ENCODE assay signal across 8 mouse cellular contexts in genomic region chr3:121426621-121427519, GRCm38 (mm10). TPM values are rescaled to one million over a fixed set of nuclear protein-coding genes. Genes with fewer than 3 reads are reported as not detected.
DNase-seq lines count a peak whose midpoint lies in the region; ATAC-seq and TF ChIP-seq lines count a peak whose summit lies in the region.

No protein-coding gene starts in this region.

- peak overlapping the region; percentile 87 for H3K4me2 ChIP-seq in forebrain, embryonic 12.5 days
- H3K4me2 ChIP-seq in heart, embryonic 16.5 days (ENCODE audit: low read depth, low read length) = peak overlapping the region; percentile 76
- H3K4me2 ChIP-seq in liver, postnatal 0 days (ENCODE audit: low read depth, low read length) = peak overlapping the region; percentile 78
- peak overlapping the region; percentile 92 for H3K4me2 ChIP-seq in neural tube, embryonic 15.5 days

- peak overlapping the region; percentile 99 for H3K27ac ChIP-seq in forebrain, embryonic 12.5 days
- peak overlapping the region; percentile 98 for H3K27ac ChIP-seq in heart, embryonic 16.5 days (ENCODE audit: low read length)
- peak overlapping the region; percentile 94 for H3K27ac ChIP-seq in liver, postnatal 0 days (ENCODE audit: low read depth)
- peak overlapping the region; percentile 97 for H3K27ac ChIP-seq in neural tube, embryonic 15.5 days (replicated peaks)

- peaks cover 66% of the 10 kb centered on the region for H3K4me1 ChIP-seq in E14TG2a.4 (replicated peaks; ENCODE audit: low read depth, low read length)
- peaks cover 40% of the 10 kb centered on the region for H3K4me1 ChIP-seq in forebrain, embryonic 12.5 days
- peaks cover 32% of the 10 kb centered on the region for H3K4me1 ChIP-seq in heart, embryonic 16.5 days (ENCODE audit: control insufficient read depth, insufficient read depth, low read length)
- peaks cover 9% of the 10 kb centered on the region for H3K4me1 ChIP-seq in liver, postnatal 0 days (ENCODE audit: insufficient read depth)
- peaks cover 40% of the 10 kb centered on the region for H3K4me1 ChIP-seq in neural tube, embryonic 15.5 days

- WGBS in forebrain, embryonic 12.5 days = under 1% methylated on average over 91 of the region's 93 CpGs
- WGBS in heart, embryonic 16.5 days = under 1% methylated on average over 92 of the region's 93 CpGs
- WGBS in liver, postnatal 0 days (ENCODE audit: insufficient replicate concordance) = under 1% methylated on average over 75 of the region's 93 CpGs
- WGBS in neural tube, embryonic 15.5 days = under 1% methylated on average over 81 of the region's 93 CpGs

- TF ChIP-seq CTCF in E14TG2a.4 (conservative IDR thresholded peaks at IDR 0.05; ENCODE audit: low read length) = no peak
- peak; percentile 58 for TF ChIP-seq CTCF in liver, postnatal 0 days (IDR thresholded peaks at IDR 0.05; ENCODE audit: low read depth)

- H3K36me3 ChIP-seq in E14TG2a.4 (ENCODE audit: insufficient read depth, low read length) = peaks cover 4% of the 10 kb centered on the region
- no peaks in the 10 kb centered on the region for H3K36me3 ChIP-seq in forebrain, embryonic 12.5 days (replicated peaks)
- no peaks in the 10 kb centered on the region for H3K36me3 ChIP-seq in heart, embryonic 16.5 days (ENCODE audit: control insufficient read depth, insufficient read depth)
- H3K36me3 ChIP-seq in liver, postnatal 0 days (replicated peaks; ENCODE audit: insufficient read depth, low read length) = no peaks in the 10 kb centered on the region
- H3K36me3 ChIP-seq in neural tube, embryonic 15.5 days = no peaks in the 10 kb centered on the region

- ATAC-seq in cerebellum, adult (ENCODE audit: insufficient number of reproducible peaks, low FRiP score, low TSS enrichment) = peak; percentile 22; the same call in 1 of the 2 replicates
- peak; percentile 74 for ATAC-seq in forebrain, embryonic 12.5 days (ENCODE audit: low FRiP score)
- peak; percentile 83 for ATAC-seq in heart, embryonic 16.5 days (replicated peaks; ENCODE audit: extremely low read depth, insufficient read depth, low FRiP score)
- ATAC-seq in liver, postnatal 0 days = peak; percentile 60
- peak; percentile 78 for ATAC-seq in neural tube, embryonic 15.5 days (ENCODE audit: low FRiP score)

- DNase-seq in kidney, postnatal 36 days = peak; percentile 76 to 88
- DNase-seq in liver, postnatal 0 days = peak; percentile 79
- peak; percentile 70 for DNase-seq in testis, postnatal 14 days (ENCODE audit: low spot score)

- no peaks in the 10 kb centered on the region for H3K9me3 ChIP-seq in E14TG2a.4 (ENCODE audit: low read length)
- H3K9me3 ChIP-seq in forebrain, embryonic 12.5 days = no peaks in the 10 kb centered on the region
- no peaks in the 10 kb centered on the region for H3K9me3 ChIP-seq in heart, embryonic 16.5 days (replicated peaks; ENCODE audit: control insufficient read depth, low read length)
- no peaks in the 10 kb centered on the region for H3K9me3 ChIP-seq in liver, postnatal 0 days (ENCODE audit: low read length)
- no peaks in the 10 kb centered on the region for H3K9me3 ChIP-seq in neural tube, embryonic 15.5 days (replicated peaks)

- peak overlapping the region; percentile 98 for H3K4me3 ChIP-seq in E14TG2a.4 (replicated peaks; ENCODE audit: low read length)
- H3K4me3 ChIP-seq in forebrain, embryonic 12.5 days (replicated peaks) = peak overlapping the region; percentile 89
- peak overlapping the region; percentile 60 for H3K4me3 ChIP-seq in heart, embryonic 16.5 days (ENCODE audit: low read length)
- H3K4me3 ChIP-seq in liver, postnatal 0 days (ENCODE audit: low read depth, low read length) = peak overlapping the region; percentile 57
- peak overlapping the region; percentile 93 for H3K4me3 ChIP-seq in neural tube, embryonic 15.5 days (replicated peaks)

- TF ChIP-seq EP300 in liver, postnatal 0 days (IDR thresholded peaks at IDR 0.05; ENCODE audit: low read depth) = no peak

- no peaks in the 10 kb centered on the region for H3K27me3 ChIP-seq in E14TG2a.4 (ENCODE audit: insufficient read depth, low read length)
- H3K27me3 ChIP-seq in forebrain, embryonic 12.5 days = peaks cover 8% of the 10 kb centered on the region; the same call in 1 of the 2 replicates
- H3K27me3 ChIP-seq in heart, embryonic 16.5 days (ENCODE audit: control insufficient read depth, insufficient read depth, low read length) = no peaks in the 10 kb centered on the region
- H3K27me3 ChIP-seq in liver, postnatal 0 days (ENCODE audit: insufficient read depth, low read length) = no peaks in the 10 kb centered on the region
- no peaks in the 10 kb centered on the region for H3K27me3 ChIP-seq in neural tube, embryonic 15.5 days (replicated peaks)

- H3K9ac ChIP-seq in forebrain, embryonic 12.5 days = peak overlapping the region; percentile 95
- H3K9ac ChIP-seq in heart, embryonic 16.5 days (ENCODE audit: low read length) = peak overlapping the region; percentile 97
- H3K9ac ChIP-seq in liver, postnatal 0 days (replicated peaks) = peak overlapping the region; percentile 81
- peak overlapping the region; percentile 96 for H3K9ac ChIP-seq in neural tube, embryonic 15.5 days (replicated peaks)

RNA-seq across cellular contexts. Expression of gene Cnn3, which starts 0.6 kb away (rescaled TPM):
- polyA plus RNA-seq in forebrain, embryonic 12.5 days (2016; fragmentation: Nextera tagmentation; extraction: Ambion mirVana) = 831 and 838 TPM in 2 replicates
- polyA plus RNA-seq in heart, embryonic 16.5 days (2015; fragmentation: Nextera tagmentation; extraction: Ambion mirVana) = 370 and 406 TPM in 2 replicates
- polyA plus RNA-seq in liver, postnatal 0 days (2015; fragmentation: Nextera tagmentation; extraction: Ambion mirVana) = 128 and 143 TPM in 2 replicates
- 381 and 465 TPM in 2 replicates for polyA plus RNA-seq in neural tube, embryonic 15.5 days (2015; fragmentation: Nextera tagmentation; extraction: Ambion mirVana)

Comparison
In these comparisons a context has a peak if more than half of its experiments do, and no peak if none do; other contexts are left out.
1. Peak in every context shown above with its lines: DNase-seq, ATAC-seq, H3K4me3 ChIP-seq and H3K27ac ChIP-seq.
2. ATAC-seq: peak in every context shown above with its lines; median percentile 83 in heart, embryonic 16.5 days; 78 in neural tube, embryonic 15.5 days; 74 in forebrain, embryonic 12.5 days; 60 in liver, postnatal 0 days; 22 in cerebellum, adult.